Mouse (Mus musculus): ENCODE measurements around the gene Wasf1. TPM values are rescaled to one million over a fixed set of nuclear protein-coding genes. Genes with fewer than 3 reads are reported as not detected.

The Wasf1 gene
- 2.1 and 2.2 TPM in 2 replicates for polyA plus RNA-seq (2015; fragmentation: Nextera tagmentation; extraction: Ambion mirVana)

DNA sequence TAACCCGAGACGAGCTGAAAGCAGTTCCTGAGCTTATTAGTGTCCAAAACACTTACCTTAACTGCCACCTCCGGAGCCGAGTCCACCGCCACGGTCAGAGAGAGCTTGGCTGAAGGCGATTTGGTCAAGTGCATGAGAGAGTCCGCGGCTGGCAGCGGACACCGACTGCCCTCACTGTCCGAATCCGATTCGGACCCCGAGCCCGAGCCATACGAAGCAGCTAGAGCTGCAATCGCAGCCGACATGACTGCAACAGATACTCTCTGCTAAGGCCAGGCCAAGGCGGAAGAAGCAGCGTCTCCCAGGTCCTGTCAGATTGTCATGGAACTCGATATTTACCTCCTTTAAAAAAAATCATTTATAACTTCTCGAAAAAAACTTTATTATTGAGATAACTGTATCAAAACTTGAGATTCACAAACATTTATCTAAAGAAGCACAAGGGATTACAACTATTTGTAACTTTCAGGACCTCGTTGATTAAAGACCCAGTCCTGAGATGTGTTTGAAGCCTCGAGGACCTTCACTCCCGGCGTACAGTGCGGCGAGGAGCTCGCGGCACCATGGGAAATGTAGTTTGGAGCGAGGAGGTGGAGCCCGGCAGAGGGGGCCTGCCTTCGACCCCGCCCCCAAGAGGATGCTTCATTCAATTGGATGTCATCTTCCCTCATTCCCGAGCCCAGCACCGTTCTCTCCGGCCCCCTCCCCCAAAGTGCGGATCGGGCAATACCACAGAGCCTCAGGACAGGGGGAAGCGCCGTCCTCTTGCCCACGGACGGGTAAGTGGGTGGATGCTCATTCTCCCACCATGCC lies at the start of gene Wasf1, which contains the start of gene Cdc40:
TSS of gene Wasf1 (plus strand) at position 645 of the 813 bp plus-strand sequence.
TSS of gene Cdc40 (minus strand) at position 481 of the 813 bp plus-strand sequence.
- Histone ChIP-seq H3K4me3 (ENCODE audit: low read depth, low read length) (peak within 1 kb of the TSS; percentile 89), H3K27me3 (replicated peaks; ENCODE audit: insufficient read depth, low read length) (no peaks in the 10 kb centered on the region), H3K9me3 (ENCODE audit: low read length) (no peaks in the 10 kb centered on the region), H3K27ac (ENCODE audit: low read length) (peak within 1 kb of the TSS; percentile 77), H3K4me1 (ENCODE audit: insufficient read depth, low read depth, low read length) (no peaks in the 10 kb centered on the region), H3K9ac (replicated peaks; ENCODE audit: low read depth) (peak within 1 kb of the TSS; percentile 89), H3K36me3 (ENCODE audit: insufficient read depth, low read length) (no peaks in the 10 kb centered on the region), H3K4me2 (replicated peaks; ENCODE audit: low read depth, low read length) (peak within 1 kb of the TSS; percentile 95)
- ATAC-seq (peak; percentile 98), DNase-seq (ENCODE audit: low spot score) (peak; percentile 99)
- TF ChIP-seq CTCF (IDR thresholded peaks at IDR 0.05) (no peak; the same call in 1 of the 2 replicates), EP300 (IDR thresholded peaks at IDR 0.05) (peak; percentile 100)
- under 1% methylated on average over 44 of the region's 44 CpGs for WGBS

DNA sequence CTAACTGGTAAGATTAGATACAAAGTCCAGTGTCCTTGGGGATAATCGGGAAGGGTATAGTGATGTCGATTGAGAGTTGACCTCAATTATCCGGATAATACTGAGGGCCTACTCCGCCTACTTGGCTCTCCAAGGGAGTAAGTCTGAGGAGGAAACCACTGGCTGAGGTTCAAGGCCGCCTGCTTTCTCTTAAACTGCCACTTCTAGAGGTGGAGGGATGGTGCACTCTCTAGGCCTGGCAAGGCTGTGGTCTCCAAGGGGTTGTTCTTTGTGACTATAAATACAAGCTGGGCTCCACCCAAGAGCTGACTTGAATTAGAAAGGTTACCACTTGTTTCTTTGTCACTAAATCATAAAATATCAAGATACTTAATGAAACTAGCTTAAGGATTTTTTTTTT lies 43.2 kb upstream of the Wasf1 start:
- H3K27me3 ChIP-seq (replicated peaks; ENCODE audit: insufficient read depth, low read length), result no peaks in the 10 kb centered on the region
- H3K4me1 ChIP-seq (ENCODE audit: insufficient read depth, low read depth, low read length), result no peaks in the 10 kb centered on the region
- H3K4me3 ChIP-seq (ENCODE audit: low read depth, low read length), result no peak overlapping the region
- no peak overlapping the region for H3K4me2 ChIP-seq (replicated peaks; ENCODE audit: low read depth, low read length)
- no peak for ATAC-seq
- H3K27ac ChIP-seq (ENCODE audit: low read length), result no peak overlapping the region
- WGBS, result 87% methylated on average over 5 of the region's 5 CpGs
- H3K9me3 ChIP-seq (ENCODE audit: low read length), result no peaks in the 10 kb centered on the region
- no peak for DNase-seq (ENCODE audit: low spot score)
- TF ChIP-seq EP300 (IDR thresholded peaks at IDR 0.05) (no peak), CTCF (IDR thresholded peaks at IDR 0.05) (no peak)
- H3K9ac ChIP-seq (replicated peaks; ENCODE audit: low read depth), result no peak overlapping the region
- peaks cover 31% of the 10 kb centered on the region for H3K36me3 ChIP-seq (ENCODE audit: insufficient read depth, low read length)

DNA sequence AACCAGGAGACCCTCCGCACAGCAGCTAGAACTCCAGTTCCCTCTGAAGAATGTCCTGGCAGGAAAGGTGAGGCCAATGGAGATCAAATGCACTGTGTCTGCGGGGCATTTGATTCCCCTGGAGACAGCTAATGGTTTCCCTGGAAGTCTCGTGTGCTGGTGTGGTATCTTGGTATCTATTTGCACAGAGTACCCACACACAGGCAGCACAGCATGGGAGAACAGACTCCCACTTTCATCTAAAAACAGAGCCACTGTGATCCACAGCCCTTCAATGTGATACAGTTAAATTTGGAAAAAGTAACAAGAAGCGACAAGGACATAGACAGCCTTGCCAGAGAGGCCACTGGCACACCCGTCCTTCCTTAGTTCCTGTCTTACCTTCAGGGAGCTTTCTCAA lies 39.4 kb upstream of the Wasf1 start:
- H3K27ac ChIP-seq (ENCODE audit: low read length), result no peak overlapping the region
- H3K36me3 ChIP-seq (ENCODE audit: insufficient read depth, low read length), result peaks cover 19% of the 10 kb centered on the region
- TF ChIP-seq EP300 (IDR thresholded peaks at IDR 0.05) (no peak), CTCF (IDR thresholded peaks at IDR 0.05) (no peak)
- ATAC-seq (no peak), DNase-seq (ENCODE audit: low spot score) (no peak)
- no peaks in the 10 kb centered on the region for H3K9me3 ChIP-seq (ENCODE audit: low read length)
- H3K4me2 ChIP-seq (replicated peaks; ENCODE audit: low read depth, low read length), result no peak overlapping the region
- no peaks in the 10 kb centered on the region for H3K4me1 ChIP-seq (ENCODE audit: insufficient read depth, low read depth, low read length)
- no peaks in the 10 kb centered on the region for H3K27me3 ChIP-seq (replicated peaks; ENCODE audit: insufficient read depth, low read length)
- no peak overlapping the region for H3K9ac ChIP-seq (replicated peaks; ENCODE audit: low read depth)
- H3K4me3 ChIP-seq (ENCODE audit: low read depth, low read length), result no peak overlapping the region
- WGBS, result 83% methylated on average over 5 of the region's 5 CpGs

DNA sequence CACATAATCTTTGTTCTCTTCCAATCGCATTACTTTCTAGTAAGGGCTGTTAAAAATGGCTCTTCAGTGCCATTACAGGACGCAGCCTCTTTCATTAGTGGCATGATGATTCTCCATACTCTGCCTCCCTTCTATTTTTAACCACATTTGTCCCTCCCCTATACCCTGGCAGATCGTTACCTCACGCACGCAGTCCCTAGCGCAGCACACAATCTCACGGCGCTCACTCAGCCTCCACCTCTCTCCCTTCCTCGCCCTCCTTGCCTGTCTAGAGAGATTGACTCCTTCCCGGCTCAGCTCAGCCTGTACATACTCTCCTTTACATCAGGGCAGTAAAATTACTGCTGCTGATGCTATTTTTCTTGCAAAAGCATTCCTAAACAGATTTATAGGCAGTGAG lies 38.7 kb upstream of the Wasf1 start:
- ATAC-seq, result no peak
- H3K4me3 ChIP-seq (ENCODE audit: low read depth, low read length), result no peak overlapping the region
- 81% methylated on average over 10 of the region's 10 CpGs for WGBS
- H3K27ac ChIP-seq (ENCODE audit: low read length), result no peak overlapping the region
- no peak for DNase-seq (ENCODE audit: low spot score)
- H3K9me3 ChIP-seq (ENCODE audit: low read length), result no peaks in the 10 kb centered on the region
- no peak for TF ChIP-seq CTCF (IDR thresholded peaks at IDR 0.05)
- TF ChIP-seq EP300 (IDR thresholded peaks at IDR 0.05), result no peak
- H3K36me3 ChIP-seq (ENCODE audit: insufficient read depth, low read length), result peaks cover 17% of the 10 kb centered on the region
- no peaks in the 10 kb centered on the region for H3K27me3 ChIP-seq (replicated peaks; ENCODE audit: insufficient read depth, low read length)
- H3K9ac ChIP-seq (replicated peaks; ENCODE audit: low read depth), result no peak overlapping the region
- H3K4me1 ChIP-seq (ENCODE audit: insufficient read depth, low read depth, low read length), result no peaks in the 10 kb centered on the region
- H3K4me2 ChIP-seq (replicated peaks; ENCODE audit: low read depth, low read length), result no peak overlapping the region

DNA sequence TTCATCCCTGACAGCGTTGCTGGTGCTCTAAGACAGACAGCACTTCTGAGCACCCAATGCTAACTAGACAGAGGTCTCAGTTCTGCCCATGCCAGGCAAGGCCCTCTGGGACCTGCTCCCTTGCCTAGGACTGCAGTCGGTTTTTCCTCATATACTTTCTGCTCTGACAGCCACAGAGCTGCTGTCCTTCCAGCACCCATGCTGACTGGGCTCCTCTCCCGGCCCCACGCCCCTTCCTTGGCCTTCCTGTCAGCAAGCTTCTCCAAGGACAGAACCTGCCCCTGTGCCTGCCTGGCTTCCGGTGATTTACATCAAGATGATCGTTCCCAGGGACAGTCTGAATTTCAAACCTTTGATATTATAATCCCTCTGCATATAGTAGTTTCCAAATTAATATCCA lies 37.6 kb upstream of the Wasf1 start:
- no peak overlapping the region for H3K9ac ChIP-seq (replicated peaks; ENCODE audit: low read depth)
- DNase-seq (ENCODE audit: low spot score) (no peak), ATAC-seq (no peak)
- TF ChIP-seq CTCF (IDR thresholded peaks at IDR 0.05) (no peak), EP300 (IDR thresholded peaks at IDR 0.05) (no peak)
- no peak overlapping the region for H3K27ac ChIP-seq (ENCODE audit: low read length)
- H3K4me2 ChIP-seq (replicated peaks; ENCODE audit: low read depth, low read length), result no peak overlapping the region
- no peaks in the 10 kb centered on the region for H3K4me1 ChIP-seq (ENCODE audit: insufficient read depth, low read depth, low read length)
- 84% methylated on average over 6 of the region's 6 CpGs for WGBS
- H3K9me3 ChIP-seq (ENCODE audit: low read length), result no peaks in the 10 kb centered on the region
- H3K4me3 ChIP-seq (ENCODE audit: low read depth, low read length), result no peak overlapping the region
- H3K36me3 ChIP-seq (ENCODE audit: insufficient read depth, low read length), result peaks cover 17% of the 10 kb centered on the region
- H3K27me3 ChIP-seq (replicated peaks; ENCODE audit: insufficient read depth, low read length), result no peaks in the 10 kb centered on the region

DNA sequence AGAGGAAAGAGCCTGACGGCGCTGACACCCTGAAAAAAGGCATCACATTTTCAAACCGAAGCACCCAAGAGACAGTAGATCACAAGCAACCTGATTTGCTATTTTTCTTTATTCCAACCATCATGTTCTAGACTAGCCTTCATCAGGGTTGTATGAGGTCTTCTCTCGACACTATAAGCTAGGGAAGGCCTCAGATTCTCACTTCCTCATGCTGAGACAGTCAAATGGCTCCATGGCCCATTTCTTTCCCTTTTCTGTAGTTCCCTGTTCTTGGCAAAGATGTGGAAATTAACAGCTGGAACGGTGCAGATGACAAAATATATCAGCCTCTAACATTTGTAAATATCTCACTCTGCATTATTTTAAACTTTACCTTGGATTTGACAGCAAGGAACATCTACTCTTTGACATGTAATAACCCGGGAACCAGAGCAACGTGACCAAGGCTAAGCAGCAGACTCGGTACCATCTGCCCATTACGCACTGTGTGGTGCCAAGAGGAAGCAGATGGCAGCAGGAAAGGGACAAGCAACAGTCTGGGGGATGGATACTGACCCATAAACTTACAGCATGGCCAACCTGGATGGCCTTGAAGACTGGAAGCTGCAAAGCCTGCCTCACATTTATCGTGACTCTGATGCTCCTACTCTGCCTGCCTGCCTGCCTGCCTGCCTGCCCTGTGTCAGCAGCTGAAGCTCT lies 36.0 kb upstream of the Wasf1 start:
- Histone ChIP-seq H3K4me2 (replicated peaks; ENCODE audit: low read depth, low read length) (no peak overlapping the region), H3K9me3 (ENCODE audit: low read length) (no peaks in the 10 kb centered on the region), H3K9ac (replicated peaks; ENCODE audit: low read depth) (no peak overlapping the region), H3K36me3 (ENCODE audit: insufficient read depth, low read length) (peaks cover 8% of the 10 kb centered on the region), H3K27me3 (replicated peaks; ENCODE audit: insufficient read depth, low read length) (no peaks in the 10 kb centered on the region), H3K4me3 (ENCODE audit: low read depth, low read length) (no peak overlapping the region), H3K4me1 (ENCODE audit: insufficient read depth, low read depth, low read length) (no peaks in the 10 kb centered on the region), H3K27ac (ENCODE audit: low read length) (no peak overlapping the region)
- no peak for DNase-seq (ENCODE audit: low spot score)
- no peak for ATAC-seq
- no peak for TF ChIP-seq EP300 (IDR thresholded peaks at IDR 0.05)
- WGBS, result 89% methylated on average over 10 of the region's 10 CpGs
